Mouse (Mus musculus): ENCODE measurements around the gene Pmfbp1.

GRCm38 (mm10) chr8:109564766-109565165, 70.9 kb downstream of the Pmfbp1 start:
- TF ChIP-seq POLR2A (IDR thresholded peaks at IDR 0.05; ENCODE audit: borderline replicate concordance, extremely low read depth, low read depth, low read length) (no peak), CTCF (IDR thresholded peaks at IDR 0.05; ENCODE audit: insufficient read depth, low read length) (no peak)

Data from lung, adult 2 months (tissue).